Mouse (Mus musculus) pancreas, adult 10 weeks (tissue): ENCODE measurements around the gene Csmd2. TPM values are rescaled to one million over a fixed set of nuclear protein-coding genes. Genes with fewer than 3 reads are reported as not detected.

ENCODE experiments used
- polyA plus RNA-seq: library from polyadenylated mRNA; stranded (reverse); fragments of 350-450 nt; fragmentation: Illumina TruSeq; extraction: RNeasy Lipid Tissue Mini Kit (QIAGEN cat#74804); gene quantifications from one replicate; pipeline ENCODE4 v1.2.3, GENCODE M21; 2015; ENCODE audit warnings: low read depth, low replicate concordance; ENCODE audit not compliant: insufficient read depth

Csmd2 gene
- 0.78 TPM for polyA plus RNA-seq

GRCm38 (mm10) chr4:127987784-127988455 lies at the start of gene Csmd2:
Gene Csmd2, plus strand, starts transcription at chr4:127987857.

GRCm38 (mm10) chr4:127970901-127971868 lies 16.5 kb upstream of the Csmd2 start, which contains the start of gene CK137956:
Gene CK137956, minus strand, starts transcription at chr4:127970951.

DNA sequence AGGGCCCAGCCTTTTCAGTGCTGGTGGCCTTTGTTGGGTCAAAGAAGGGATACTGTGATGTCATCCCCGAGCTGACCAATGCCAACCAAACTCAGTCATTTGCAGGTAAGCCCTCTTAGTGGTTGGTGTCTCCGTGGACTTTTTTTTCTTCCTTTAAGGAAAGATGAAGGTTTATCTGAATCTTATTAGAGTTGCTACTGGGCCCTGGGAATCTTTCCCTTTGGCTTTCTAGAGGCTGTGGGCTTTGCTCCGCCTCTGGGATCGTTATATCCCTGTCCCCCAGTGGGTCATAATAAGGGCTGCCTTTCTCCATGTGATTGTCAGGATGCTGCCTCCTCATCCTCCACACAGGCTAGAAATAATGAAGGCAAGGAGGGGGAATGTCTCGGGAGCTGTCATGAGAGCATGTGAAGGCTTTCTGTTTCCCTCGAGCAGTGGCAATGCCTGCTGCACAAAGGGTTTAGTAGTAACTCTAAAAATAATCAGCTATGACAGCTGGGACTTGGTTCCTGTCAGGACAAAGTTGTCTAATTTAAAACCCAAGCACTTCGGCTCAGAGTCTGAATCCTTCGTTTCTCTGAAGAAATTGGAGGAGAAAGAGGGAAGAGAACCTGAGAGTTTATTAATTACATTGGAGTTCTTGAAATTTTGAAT lies 273.4 kb downstream of the Csmd2 start, which contains the start of gene Hmgb4:
Gene Hmgb4, minus strand, starts transcription at position 51 of the 654 bp plus-strand sequence.

GRCm38 (mm10) chr4:128609925-128610402 lies 622.3 kb downstream of the Csmd2 start, which contains the start of gene Zscan20:
Gene Zscan20, minus strand, starts transcription at chr4:128610098.

Other genes with a start within 250 kb of the Csmd2 start
- not detected for gene CK137956, start 16.9 kb upstream of the Csmd2 start, polyA plus RNA-seq